Mouse (Mus musculus) thymus, adult 2 months (tissue): ENCODE data around the gene Slc1a1.

Source experiments
- CTCF ChIP-seq: fragments of 200-500 bp; IDR thresholded peaks from 2 replicates; pipeline ENCODE4 v1.5.1; 2012; ENCODE audit warnings: mild to moderate bottlenecking, control low read depth, low read length, moderate library complexity, borderline replicate concordance; ENCODE audit not compliant: control insufficient read depth, poor library complexity, insufficient read depth; ENCODE audit errors: extremely low read depth
- POLR2A ChIP-seq: fragments of 200-500 bp; IDR thresholded peaks from 2 replicates; pipeline ENCODE4 v1.6.1; 2012; ENCODE audit warnings: mild to moderate bottlenecking, low read length, control low read depth, moderate library complexity; ENCODE audit not compliant: control insufficient read depth, poor library complexity, insufficient read depth; ENCODE audit errors: extremely low read depth

DNA sequence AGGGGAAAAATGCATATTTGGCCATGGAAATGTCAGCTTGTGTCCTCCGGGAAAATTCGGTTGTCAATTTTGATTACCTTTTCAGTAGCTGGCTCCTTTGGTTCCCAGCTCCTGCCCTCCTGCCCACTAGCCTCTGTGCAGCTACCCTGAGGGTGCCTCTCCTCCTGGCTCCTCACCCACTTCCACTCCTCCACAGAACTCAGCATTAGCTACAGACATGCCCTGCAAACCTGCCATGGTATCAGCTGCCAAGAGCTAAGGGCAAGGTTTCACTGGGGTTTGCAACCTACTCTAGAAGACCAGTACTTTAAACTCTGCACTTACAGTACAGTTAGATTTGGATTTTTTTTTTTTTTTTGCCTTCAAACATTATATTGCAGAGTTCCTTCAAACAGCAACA lies 44.6 kb downstream of the Slc1a1 start:
- TF ChIP-seq CTCF (no peak), POLR2A (no peak)
